Mouse (Mus musculus) cerebellum, adult 8-10 months (tissue): ENCODE results near the gene Slc35b4.

Experiments used
- DNase-seq: peaks from one replicate; pipeline ENCODE4 v3.0.0; 2022

Slc35b4 gene

DNA sequence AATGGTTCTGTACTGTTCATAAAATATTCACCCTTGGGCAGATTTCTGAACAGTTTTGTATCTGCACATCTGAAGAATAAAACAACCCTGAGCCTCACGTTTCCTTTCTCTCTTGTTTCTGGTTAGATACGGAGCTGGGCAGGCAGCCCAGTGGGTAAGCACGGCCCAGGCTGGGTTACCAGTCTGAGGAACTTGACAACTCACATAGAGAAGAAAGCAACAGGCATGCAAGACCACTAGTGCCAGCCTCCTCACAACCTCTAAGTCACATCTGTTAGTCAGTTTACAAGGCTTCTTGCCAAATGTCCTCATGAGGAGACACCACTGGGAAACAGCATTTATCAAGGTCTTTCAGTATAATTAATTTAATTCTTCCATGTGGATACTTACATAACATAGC, 8.1 kb downstream of the Slc35b4 start:
- DNase-seq = no peak

DNA sequence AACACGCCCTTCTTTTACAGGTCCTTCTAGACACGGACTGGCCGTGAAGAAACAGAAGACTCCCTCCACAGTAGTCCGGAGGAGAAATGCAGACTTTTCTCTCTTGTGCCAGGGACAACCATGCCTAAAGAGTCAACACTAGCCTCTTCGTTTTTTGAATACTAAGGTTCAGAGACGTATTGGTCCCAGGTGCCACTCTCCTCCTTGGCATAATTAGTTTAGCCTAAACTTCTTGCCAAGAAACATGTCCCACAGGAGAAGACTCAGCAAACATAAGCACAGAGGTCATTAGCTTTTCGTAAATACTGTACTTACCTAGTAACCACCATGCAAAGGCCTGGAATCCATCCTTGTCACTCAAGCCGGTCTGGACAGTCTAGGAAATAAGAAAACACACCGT, 13.9 kb downstream of the Slc35b4 start:
- no peak for DNase-seq

DNA sequence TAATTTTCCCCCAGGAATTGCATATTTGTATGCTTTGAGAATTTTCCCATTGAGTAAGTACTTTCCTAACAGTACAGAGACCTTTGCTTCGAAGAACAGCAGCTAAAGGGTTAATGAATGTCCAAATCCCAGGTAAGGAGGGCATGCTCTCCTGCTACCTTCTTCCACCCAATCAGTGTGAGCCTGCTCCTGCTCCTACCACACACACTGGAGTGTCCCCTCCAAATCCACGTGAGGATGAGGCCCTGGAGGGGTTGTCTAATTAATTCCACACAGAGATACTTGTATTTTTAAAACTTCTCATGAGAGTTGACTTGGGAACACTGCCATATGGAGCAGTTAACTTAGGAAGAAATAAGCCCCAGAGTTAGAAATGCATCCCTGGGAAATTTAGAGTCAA, 14.3 kb downstream of the Slc35b4 start:
- DNase-seq = no peak

DNA sequence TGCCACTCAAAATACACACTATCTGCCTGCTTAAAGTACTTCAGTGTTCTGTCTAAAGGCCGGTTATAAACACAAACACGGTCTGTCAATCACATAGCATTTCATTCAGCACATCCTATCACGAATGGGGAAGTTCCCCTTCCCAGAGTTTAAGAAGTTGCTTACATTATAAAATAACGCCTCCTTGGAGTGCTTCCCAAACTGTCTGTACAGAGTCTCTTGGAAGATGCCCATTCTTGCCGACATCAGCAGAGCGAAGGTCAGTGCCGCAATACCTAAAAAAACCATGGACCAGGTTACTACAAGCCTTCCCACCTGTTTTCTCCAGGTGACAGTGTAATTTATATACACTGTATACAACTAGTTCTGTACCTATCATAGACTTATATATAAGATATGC, 15.4 kb downstream of the Slc35b4 start:
- no peak for DNase-seq

DNA sequence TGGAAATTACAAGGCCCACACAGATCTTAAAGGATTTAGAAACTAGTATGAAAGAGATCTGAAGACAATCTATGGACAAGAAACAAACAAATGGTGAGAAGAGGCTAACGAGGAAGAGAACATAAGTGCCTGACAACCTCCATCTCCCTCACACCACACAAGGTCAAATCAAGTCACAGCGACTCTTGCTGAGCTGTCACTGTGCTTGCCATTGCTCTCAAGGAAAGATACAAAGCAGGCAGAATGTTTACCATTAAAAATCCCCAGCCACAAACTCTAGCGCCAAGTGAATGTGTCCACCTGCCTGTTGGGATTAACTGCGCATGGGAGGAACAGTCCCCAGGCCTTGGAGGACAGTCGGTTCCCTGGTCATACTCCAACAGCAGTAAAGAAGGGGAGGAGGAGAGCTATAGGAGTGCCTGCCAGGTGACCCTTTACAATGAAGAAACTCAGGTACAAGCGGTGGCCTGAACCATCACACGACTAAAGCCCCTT, 16.0 kb downstream of the Slc35b4 start:
- DNase-seq = no peak

DNA sequence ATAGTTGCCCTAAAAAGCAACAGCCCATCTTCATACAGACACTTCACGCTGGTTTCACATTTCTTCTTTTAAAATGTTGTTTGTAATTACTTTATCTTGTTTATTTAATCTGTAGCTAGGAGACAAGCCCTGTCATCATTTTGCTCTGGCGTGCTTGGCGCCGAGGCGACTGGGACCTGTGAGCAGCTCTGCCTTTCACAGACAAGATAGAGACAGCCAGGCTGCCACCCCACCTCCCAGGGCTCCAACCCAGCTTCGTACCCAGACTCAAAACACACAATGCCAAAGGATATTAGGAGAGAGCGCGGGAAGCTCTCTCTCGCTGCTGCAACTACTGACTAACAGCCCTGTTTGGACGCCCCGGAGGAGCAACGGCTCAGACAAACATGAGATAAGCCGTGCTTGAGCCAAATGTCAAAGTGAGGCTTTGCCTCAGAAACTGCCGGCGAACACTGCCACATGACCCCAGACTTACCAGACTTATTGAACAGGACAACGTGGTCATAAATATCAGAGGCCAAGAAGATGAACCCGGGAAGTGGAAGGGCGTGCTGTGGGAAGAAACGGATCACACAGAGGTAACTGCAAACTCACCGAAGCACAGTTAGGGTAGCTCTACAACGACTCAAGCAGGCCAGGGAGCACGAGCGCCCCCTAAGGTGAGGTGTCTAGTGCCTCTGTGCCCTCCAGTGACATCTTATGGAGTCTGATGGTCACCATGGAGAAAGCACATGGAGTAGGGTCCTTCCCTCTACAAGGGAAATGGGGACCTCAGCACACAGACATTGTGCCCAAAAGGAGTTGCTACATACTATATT, 16.7 kb downstream of the Slc35b4 start:
- no peak for DNase-seq

DNA sequence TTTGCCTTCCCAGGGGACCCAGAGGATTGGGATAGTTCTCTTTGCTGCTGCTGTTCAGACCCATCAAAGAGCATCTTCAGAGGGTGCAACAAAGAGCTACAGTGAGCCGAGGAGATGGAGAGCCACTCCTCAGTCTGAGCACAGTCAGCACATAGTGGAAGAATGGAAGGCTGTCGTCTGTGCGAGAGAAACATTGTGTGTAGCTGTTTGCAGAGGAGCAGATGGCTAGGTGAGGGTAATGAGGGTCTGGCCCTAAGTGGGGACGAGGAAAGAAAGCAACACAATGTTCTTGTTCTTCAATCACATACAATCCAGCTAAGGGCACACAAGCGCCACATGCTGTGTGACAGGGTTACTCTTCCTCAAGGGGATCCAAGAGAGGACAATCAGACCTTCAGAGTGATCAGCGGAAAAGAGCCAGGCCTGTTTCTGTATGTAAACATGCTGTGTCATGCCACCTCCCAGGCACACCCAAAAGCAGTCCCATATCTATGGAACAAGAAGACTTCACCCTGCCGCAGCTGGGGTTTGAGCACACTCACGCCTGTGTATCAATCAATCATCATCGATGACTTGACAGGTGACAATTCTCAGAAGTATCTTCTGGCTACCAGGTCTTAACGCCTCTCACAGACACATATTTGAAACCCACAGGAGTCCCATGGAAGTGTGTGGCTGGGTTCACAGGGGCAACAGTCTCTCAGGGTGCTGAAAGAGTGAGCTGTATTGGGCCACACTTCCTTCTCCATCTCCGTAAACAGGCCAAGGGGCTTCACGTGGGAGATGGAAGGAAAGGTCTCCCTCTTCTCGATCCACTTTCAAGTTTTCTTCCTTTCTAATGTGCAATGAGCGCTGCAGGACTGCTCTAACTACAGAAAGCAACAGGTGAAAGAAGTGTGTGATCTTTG, 19.8 kb downstream of the Slc35b4 start:
- DNase-seq = no peak

DNA sequence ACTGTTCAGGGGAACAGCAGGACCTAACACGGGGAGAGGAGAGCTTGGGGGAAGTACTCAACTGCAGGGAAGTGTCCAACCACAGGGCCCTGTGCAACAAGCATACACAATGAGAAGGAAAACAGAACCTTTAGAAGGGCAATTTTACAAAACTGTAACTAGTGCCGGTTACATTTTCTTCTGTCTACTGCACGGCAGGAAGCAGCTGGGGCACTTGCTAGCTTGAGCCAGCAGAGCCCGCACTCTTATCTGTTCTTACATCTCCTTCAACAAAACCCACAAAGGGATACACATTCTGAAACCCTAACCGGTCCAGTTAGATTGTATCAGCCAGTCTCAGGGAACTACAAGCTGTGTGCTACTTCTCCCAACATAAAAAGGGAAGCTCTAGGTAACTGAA, 20.9 kb downstream of the Slc35b4 start:
- no peak for DNase-seq

DNA sequence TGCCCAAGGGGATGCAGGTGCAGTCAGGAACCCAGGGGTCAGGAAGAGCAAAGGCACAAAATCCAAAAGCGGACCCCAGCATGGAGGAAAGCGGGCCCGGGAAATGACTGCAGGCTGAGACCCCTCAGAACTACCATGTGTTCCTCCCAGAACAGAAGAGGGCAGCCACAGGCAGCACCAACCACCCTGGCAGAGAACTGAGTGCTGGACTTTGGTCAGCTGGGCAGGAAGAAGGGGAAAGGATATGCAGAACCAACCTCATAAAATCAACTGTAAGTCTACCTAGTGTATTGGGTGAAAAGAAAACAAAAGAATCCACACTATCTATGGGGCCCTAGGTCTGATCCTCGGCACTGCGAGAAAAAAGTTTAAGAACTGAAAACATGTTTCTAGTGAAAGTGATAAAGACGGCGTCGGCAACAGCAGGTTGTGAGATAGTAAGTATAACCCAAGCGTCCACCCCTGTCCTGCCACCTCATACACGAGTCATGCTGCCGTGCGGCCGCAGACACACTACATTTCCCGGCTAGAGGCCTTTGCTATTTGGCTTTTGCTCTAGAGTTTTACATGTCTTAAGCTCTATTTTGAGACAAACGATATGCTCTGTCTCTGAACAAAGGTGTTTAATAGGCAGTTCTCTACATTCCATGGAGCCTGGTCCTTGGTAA, 21.6 kb downstream of the Slc35b4 start:
- DNase-seq = no peak

DNA sequence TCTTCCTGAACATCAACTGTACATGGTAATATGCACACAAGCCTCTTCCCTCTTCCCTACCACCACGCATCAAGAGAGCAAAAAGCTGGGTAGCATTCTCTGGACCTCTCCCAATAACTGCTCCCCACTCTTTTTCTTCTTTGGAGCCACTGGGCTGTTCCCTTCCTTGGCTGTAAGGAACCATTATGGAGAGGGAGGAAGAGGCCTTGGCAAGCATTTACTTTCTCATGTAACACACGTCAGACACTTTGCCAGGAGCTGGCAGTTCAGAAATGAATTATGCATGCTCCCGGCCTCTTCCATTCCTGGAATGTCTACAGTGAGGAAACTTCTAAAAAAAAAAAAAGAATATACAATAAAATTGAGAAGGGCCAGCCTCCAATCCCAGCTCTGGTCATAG, 22.7 kb downstream of the Slc35b4 start:
- no peak for DNase-seq

DNA sequence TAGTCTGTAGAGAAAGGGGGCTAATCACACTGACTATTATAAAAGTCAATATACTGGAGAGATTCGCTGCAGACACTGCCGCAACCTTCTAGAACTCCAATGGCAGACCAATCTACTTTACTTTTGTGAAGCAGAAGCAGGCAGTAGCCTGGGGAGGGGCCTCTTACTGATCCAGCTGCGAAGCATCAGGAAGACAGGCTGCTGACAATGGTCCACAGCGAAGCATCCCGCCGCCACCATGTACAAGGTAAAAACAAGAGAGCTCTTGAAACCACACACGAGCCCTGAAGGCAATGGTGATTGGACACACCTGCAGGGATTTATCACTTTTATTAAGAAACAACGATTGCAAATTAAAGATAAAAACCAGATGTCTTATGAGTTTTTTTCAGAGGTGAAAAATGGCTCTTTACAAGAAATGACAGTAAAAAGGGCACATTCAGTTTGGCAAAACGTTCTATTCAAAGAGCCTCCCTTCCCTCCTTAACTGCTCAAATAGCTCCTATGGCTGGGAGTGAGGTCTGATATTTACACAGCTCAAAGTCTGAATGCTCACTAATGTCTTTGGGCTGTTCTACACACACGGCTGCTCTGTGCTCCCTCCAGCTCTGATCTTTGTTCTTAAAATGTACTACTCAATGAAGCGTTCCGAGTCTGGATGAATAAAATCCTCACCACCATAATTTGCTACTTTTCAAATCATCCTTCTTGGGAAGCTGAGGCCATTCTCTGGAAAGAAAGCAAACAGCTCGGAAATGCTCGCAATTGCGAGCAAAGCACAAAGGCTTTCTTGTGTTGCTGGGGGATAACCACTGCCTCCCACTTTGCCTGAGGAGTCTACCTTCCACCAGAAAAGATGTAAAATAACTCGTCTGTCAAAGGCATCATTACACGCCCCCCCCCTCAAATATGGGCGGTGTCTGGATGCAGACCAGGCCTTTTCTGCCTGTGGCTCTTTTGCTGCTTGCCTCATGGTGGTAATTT, 23.6 kb downstream of the Slc35b4 start:
- no peak for DNase-seq

DNA sequence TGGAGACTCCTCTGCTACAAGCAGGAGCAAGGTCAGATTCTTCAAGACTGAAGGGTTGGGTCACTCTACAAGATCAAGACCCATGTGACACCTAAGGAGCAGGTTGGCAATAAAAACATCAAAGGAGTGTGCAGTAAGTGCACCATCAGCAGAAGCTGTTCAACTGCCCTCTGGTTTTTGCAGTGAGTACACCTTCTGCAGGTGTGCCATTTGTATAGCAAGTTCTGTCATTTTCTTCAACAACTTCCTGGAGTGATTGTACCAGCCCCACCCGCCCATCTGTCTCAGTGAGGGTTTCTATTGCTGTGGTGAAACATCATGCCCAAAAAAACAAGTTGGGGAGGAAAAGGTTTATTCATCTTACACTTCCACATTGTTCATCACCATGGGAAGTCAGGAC, 27.1 kb downstream of the Slc35b4 start:
- no peak for DNase-seq

DNA sequence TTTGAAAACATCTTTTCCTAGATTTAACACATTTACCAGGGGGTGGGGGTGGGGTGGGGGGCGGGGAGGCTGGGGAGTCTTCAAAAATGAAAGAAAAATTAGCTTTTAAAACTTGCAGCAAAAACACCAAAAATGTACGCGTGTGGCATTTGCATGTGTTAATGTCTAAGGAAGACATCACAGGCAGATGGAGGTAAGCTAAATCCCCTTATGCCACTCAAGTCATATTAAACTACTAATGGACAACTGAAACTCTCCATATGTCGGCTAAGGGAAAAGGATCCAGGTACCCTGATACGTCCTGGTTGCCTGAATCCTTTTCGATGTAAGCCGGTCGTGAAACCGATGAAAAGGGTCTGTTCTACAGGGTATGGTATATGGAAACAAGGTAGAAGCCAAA, 27.8 kb downstream of the Slc35b4 start:
- no peak for DNase-seq

DNA sequence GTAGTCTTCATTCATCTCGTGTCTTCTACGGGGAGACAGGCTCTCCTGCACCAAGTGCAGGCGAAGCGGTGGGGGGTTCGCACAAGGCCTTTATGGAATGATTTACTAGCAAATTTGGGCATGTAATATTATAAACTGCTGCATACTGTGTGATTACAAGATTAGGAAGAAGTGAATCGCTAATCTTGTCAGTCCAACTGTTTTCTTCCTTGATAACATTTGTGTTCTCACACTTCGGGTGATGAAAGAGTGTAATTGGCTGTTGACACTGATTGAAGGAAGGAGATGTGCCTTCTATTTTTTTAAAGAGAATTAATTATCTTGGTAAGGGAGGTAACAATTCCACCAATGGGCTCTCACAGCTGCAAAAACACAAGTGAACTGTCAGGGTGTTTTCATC, 28.3 kb downstream of the Slc35b4 start:
- no peak for DNase-seq

DNA sequence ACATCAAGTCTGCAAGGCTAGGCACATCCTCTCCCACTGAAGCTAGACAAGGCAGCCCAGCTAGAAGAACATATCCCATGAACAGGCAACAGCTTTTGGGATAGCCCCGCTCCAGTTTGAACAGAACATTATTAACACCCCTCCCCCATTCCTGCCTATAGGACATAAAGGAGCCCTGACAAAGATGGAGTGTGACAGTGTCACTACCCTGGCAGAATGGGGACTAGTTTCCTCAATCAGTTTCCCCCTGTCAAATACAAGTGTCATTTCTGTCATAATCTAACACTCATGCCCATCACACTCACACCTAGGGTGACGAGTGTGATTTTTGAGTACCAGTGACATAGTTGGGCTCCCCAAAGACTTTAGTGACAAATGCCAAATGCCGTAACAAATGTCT, 28.9 kb downstream of the Slc35b4 start:
- DNase-seq = no peak

DNA sequence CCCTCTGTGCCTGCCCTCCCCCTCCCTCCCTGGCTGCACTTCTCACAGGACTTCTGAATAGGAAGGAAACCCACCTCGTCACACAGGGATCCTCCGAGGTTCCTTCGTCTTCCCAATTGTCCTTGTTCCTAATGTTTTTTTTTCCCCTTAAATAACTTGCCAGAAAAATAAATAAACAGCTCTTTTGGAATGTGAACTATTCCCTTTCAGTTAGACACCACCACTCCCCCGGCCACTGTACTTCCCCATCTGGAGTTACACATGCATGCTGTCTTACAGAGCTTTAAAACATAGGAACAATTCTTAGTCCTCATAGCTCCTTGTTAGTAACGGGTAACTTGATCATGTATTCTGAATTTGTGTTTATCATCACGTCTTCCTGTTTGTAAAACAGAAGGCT, 30.9 kb downstream of the Slc35b4 start:
- no peak for DNase-seq

DNA sequence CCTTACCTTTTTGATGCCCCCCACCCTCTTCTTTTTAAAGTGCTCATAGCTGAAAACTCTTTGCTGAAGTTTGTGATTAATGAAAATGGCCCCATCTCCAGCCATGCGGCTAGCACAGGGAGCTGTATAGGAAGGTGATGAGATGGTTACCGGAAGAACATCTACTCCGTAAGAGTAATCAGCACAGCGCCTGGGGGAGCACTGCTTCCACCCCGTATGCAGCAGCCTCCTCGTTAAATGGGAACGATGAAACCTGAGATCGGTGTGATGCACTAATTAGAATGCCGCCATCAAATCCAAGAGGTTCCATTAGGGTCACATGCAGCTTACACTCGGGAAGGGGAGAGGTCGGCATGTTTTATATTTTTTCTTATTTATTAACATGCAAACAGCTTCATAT, 34.0 kb downstream of the Slc35b4 start:
- DNase-seq = no peak

DNA sequence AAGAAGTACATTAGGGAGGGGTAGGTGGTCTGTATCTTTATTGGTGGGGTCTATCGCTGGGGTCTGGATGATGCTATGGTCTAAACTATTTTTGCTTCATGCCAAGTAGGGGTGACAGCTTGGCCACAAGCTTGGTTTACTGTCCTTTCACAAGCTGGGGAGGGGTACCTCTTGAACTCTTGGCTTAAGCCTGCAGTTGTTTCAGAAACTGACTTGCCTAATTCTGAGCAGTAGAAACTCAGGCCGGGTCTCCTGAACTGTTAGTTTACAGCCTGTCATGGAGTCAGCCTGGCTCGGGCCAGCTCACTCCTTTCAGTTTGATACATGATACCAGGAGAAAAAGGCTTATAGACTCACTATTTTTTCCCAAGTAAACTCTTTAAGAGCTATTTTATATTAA, 38.5 kb downstream of the Slc35b4 start:
- DNase-seq = no peak

DNA sequence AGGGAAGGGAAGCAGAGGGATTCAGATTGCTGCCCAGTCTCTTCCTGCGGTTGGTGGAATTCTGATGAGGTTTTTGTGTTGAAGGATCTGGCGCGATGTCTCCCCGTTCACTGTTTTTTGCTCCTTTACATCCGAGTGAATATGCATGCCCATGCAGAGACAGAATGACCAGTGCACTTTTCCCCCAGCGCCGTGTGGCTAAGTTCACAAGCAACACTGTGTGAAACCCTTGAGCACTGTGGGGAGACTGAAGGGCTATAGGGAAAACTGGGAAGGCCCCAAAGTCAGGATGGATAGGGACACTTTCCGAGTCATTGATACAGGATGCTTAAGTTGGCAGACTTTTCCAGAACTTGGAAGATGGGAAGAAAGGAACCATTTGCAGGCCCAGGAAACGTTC, 44.5 kb downstream of the Slc35b4 start:
- no peak for DNase-seq

DNA sequence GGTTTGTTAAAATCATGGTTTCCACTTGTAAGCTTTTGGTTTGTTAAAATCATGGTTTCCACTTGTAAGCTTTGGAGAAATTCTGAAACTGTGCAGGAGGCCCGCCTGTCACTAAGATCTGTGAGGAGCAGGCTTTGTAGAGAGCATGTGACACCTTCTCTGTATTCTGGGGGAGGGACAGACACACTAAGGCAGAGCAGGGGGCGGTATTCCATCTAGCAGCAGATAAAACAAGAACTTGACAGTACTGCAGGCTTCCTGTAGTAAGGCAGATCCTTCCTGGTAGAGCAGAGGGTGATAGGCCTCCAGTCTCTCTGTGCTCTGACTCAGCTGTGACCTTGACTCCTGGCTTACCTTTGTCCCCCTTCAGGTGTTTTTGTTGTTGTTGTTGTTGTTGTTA, 47.6 kb downstream of the Slc35b4 start:
- no peak for DNase-seq

DNA sequence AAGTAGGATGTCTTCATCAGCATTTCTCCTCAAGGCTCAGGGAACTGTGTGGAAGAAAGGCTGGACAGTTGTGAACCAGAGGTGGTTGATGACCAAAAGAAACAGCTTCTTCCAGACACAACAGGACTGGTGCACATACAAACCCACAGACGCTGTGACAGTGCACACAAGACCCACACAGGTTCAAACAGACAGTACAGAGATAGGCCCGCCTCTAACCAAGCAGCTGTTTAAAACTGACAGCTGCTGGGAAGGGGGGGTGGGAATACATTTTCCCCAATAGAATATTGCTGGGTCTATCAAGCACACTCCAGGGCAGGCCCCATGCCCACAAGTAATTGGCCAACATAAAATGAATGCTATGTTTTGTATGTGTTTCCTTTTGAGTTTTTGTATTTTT, 52.5 kb downstream of the Slc35b4 start:
- no peak for DNase-seq

DNA sequence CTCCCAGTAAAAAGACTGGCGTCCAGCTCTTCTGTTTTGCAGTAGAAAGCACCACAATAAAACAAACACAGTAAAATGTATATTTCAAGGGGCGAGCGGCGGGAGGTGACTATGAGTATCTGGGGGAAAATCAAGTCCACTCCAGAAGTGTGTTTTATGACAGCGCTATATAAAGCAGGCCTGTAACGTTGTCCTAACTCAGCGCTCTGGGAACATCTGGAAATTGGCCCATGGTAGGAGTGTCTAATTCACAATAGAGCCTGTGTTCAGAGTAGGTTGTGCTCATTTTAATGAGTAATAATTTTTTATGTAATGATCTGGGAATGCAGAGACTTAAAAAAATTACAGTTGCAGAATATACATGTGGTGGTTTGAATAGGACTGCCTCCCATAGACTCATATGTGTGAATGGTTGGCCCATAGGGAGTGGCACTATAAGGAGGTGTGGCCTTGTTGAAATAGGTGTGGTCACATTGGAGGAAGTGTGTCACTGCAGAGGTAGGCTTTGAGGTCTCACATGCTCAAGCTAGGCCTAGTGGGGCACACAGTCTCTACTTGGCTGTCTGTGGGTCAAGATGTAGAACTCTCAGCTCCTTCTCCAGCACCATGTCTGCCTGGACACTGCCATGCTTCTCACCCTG, 60.0 kb downstream of the Slc35b4 start:
- no peak for DNase-seq
